Mouse (Mus musculus): ENCODE data around the gene Rpp14.

- TF ChIP-seq CTCF (IDR thresholded peaks at IDR 0.05; ENCODE audit: borderline replicate concordance, control insufficient read depth, extremely low read depth, insufficient read depth, low read length, poor library complexity) = no peak
- no peak for TF ChIP-seq POLR2A (IDR thresholded peaks at IDR 0.05; ENCODE audit: control insufficient read depth, extremely low read depth, insufficient read depth, low read length, poor library complexity)
Observed at GRCm38 (mm10) chr14:8059938-8060337, 20.2 kb upstream of the Rpp14 start.
